Mouse (Mus musculus): Measurements from ENCODE around the gene Slc25a33.

- TF ChIP-seq POLR2A (IDR thresholded peaks at IDR 0.05; ENCODE audit: insufficient read depth, low read depth, low read length) (no peak), CTCF (IDR thresholded peaks at IDR 0.05; ENCODE audit: insufficient read depth, low read depth, low read length) (no peak)
These were observed 46.5 kb upstream of the Slc25a33 start for GRCm38 (mm10) chr4:149820569-149820968.
